Mouse (Mus musculus) liver, adult 2 months (tissue): ENCODE data around the gene Anapc1. TPM values are rescaled to one million over a fixed set of nuclear protein-coding genes. Genes with fewer than 3 reads are reported as not detected.

ENCODE experiments used
- DNase-seq: peaks from one replicate; pipeline ENCODE4 v3.0.0-alpha.2; 2011; ENCODE audit warnings: low read depth, low spot score; ENCODE audit errors: extremely low read depth
- H3K27ac ChIP-seq: fragments of 200-500 bp; replicated peaks from 2 replicates; pipeline ENCODE4 v1.5.1; 2012; ENCODE audit warnings: low read depth, mild to moderate bottlenecking, control low read depth, inconsistent platforms, low read length; ENCODE audit not compliant: insufficient read depth
- H3K27me3 ChIP-seq: fragments of 200-500 bp; 2 replicates; pipeline ENCODE4 v1.6.1; 2012; ENCODE audit warnings: mild to moderate bottlenecking, moderate library complexity, low read length, inconsistent platforms; ENCODE audit not compliant: control insufficient read depth, insufficient read depth
- H3K36me3 ChIP-seq: fragments of 200-500 bp; 2 replicates; pipeline ENCODE4 v1.6.1; 2012; ENCODE audit warnings: low read length, inconsistent platforms; ENCODE audit not compliant: control insufficient read depth, insufficient read depth
- H3K4me1 ChIP-seq: fragments of 200-500 bp; 2 replicates; pipeline ENCODE4 v1.6.1; 2011; ENCODE audit warnings: low read length; ENCODE audit not compliant: control insufficient read depth, insufficient read depth
- H3K4me3 ChIP-seq: fragments of 200-500 bp; 2 replicates; pipeline ENCODE4 v1.5.1; 2011; ENCODE audit warnings: low read depth, mild to moderate bottlenecking, control low read depth, low read length, moderate library complexity; ENCODE audit not compliant: insufficient read depth
- H3K79me2 ChIP-seq: fragments of 200-500 bp; 2 replicates; pipeline ENCODE4 v1.6.1; 2012; ENCODE audit warnings: inconsistent platforms, mild to moderate bottlenecking, low read length, moderate library complexity; ENCODE audit not compliant: control insufficient read depth, insufficient read depth
- H3K9ac ChIP-seq: fragments of 200-500 bp; 2 replicates; pipeline ENCODE4 v1.6.1; 2012; ENCODE audit warnings: low read depth, mild to moderate bottlenecking, control low read depth, inconsistent platforms, low read length
- CTCF ChIP-seq: fragments of 200-500 bp; IDR thresholded peaks from 2 replicates; pipeline ENCODE4 v1.5.1; 2011; ENCODE audit warnings: low read depth, low read length, control low read depth
- POLR2A ChIP-seq: fragments of 200-500 bp; IDR thresholded peaks from 2 replicates; pipeline ENCODE4 v1.6.1; 2011; ENCODE audit warnings: low read length, control low read depth; ENCODE audit not compliant: insufficient read depth; ENCODE audit errors: extremely low read depth
- WGBS: fragments of 180-500 bp; shearing (Covaris S2); methylation state at CpG from one replicate; pipeline ENCODE4 v1.1.7; 2018; 5-methylcytosine and 5-hydroxymethylcytosine counted together
- polyA plus RNA-seq: library from polyadenylated mRNA; depleted of rRNA; stranded (reverse); fragments of >200 nt; gene quantifications from 2 replicates; pipeline ENCODE4 v1.2.3, GENCODE M21; 2012; rRNA removed
- total RNA-seq: library from RNA; depleted of rRNA; stranded (reverse); fragments of >200 nt; gene quantifications from 2 replicates; pipeline ENCODE4 v1.2.3, GENCODE M21; 2014; rRNA removed

Gene Anapc1
- total and polyA plus RNA-seq, 2 experiments, result 22.3 to 33.0 TPM

- H3K4me1 ChIP-seq, result peaks cover 23% of the 10 kb centered on the region
- 94% methylated on average over 3 of the region's 3 CpGs for WGBS
- no peak overlapping the region for H3K27ac ChIP-seq
- no peak for DNase-seq
- no peaks in the 10 kb centered on the region for H3K79me2 ChIP-seq
- H3K4me3 ChIP-seq, result no peak overlapping the region
- TF ChIP-seq POLR2A (no peak), CTCF (peak; percentile 25; the same call in 1 of the 2 replicates)
- no peaks in the 10 kb centered on the region for H3K36me3 ChIP-seq
- no peak overlapping the region for H3K9ac ChIP-seq
- H3K27me3 ChIP-seq, result no peaks in the 10 kb centered on the region
Observed at GRCm38 (mm10) chr2:128564195-128564594, 123.0 kb downstream of the Anapc1 start.

Other genes with a start within 250 kb of the Anapc1 start
- not detected in 2 replicates for gene Spdye4c, start 96.2 kb downstream of the Anapc1 start, total RNA-seq
- gene Spdye4c, start 96.2 kb downstream of the Anapc1 start, polyA plus RNA-seq, result not detected in 2 replicates
- gene Mertk, start 11.6 kb upstream of the Anapc1 start, total RNA-seq, result 16.5 and 17.0 TPM in 2 replicates
- 3.0 and 3.8 TPM in 2 replicates for gene Mertk, start 11.6 kb upstream of the Anapc1 start, polyA plus RNA-seq
- gene Tmem87b, start 130.7 kb upstream of the Anapc1 start, total RNA-seq, result 20.0 and 23.4 TPM in 2 replicates
- 5.8 and 6.9 TPM in 2 replicates for gene Tmem87b, start 130.7 kb upstream of the Anapc1 start, polyA plus RNA-seq
- gene Fbln7, start 175.6 kb upstream of the Anapc1 start, total RNA-seq, result 0.28 and 0.34 TPM in 2 replicates
- 0.22 and 0.25 TPM in 2 replicates for gene Fbln7, start 175.6 kb upstream of the Anapc1 start, polyA plus RNA-seq